Mouse (Mus musculus) spleen, postnatal 4 days (tissue): ENCODE results near the gene Prcc.
"Not testable (repeated sequence)": the region's sequence is repeated elsewhere in the genome, so short reads cannot be mapped to it uniquely, and the experiment has no call there.

ENCODE experiments used
- DNase-seq, 2 experiments: peaks; one replicate each; pipeline ENCODE4 v3.0.0; 2022; ENCODE audit warnings: low spot score in 2 of 2

Prcc gene

DNA sequence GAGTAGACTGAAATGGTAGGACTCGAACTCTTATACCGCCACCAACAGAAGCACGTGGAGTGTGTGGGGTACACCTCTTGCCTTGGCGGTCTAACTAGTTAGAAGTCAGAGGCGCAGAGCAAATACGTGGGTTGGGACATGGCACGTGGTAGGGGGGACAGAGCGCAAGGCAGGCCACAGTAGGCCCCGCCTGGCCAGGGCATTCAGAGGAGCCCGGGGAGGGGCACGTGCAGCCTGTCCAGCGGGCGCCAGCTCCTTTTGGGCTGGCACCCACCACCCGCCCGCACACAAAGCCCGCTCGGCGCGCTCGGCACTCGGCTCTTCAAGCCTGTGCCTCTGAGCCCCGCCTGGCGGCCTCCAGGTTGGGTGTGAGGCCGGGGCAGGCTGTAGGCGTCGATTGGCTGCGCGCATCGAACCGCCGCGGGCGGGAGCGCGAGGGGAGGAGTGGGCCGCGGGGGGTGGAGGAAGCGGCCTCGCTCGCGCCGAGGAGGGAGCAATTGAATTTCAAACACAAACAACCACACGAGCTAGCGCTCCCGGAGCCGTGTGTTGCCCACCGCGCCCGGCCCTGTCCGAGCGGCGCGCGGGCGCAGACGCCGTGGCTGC, 20.6 kb upstream of the Prcc start, which contains the start of gene Hdgf:
Gene Hdgf (plus strand): TSS at position 442 of the 606 bp plus-strand sequence.
- peak; percentile 93 to 97 for DNase-seq

DNA sequence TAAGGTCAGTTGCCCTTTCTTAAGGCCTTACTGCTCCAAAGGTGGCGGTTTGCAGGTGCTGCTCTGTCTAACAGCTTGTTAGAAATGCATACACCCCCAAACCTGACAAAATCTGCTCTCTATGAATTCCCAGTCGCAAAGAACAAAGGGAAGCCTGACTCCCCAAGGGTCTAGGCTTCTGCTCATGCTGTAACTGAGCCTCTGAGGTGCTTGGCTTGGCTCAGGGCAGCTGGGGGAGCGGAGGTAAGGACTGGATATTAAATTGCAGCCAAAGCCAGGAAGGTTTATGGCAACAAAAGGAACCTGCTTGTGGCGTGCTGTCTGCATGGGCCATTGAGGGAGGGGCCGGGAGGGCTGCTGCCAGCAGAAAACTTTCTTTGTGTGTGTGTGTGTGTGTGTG, 18.4 kb upstream of the Prcc start:
- peak in 1 of 2 experiments; percentile 62 for DNase-seq

DNA sequence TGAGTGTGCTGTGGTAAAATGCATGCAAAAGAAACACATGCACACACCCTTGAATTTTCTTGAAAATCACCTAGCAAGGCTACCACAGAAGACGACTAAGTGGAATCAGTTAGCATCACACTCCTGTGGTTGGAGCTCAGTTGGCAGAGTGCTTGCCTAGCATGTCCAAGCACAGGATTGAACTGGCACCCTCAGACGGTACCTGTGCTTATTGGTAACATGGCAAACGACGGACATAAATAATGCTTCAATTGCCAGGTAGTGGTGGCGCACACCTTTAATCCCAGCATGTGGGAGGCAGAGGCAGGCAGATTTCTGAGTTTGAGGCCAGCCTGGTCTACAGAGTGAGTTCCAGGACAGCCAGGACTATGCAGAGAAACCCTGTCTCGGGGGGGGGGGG, 16.6 kb upstream of the Prcc start:
- DNase-seq: peak in 1 of 2 experiments; percentile 63

DNA sequence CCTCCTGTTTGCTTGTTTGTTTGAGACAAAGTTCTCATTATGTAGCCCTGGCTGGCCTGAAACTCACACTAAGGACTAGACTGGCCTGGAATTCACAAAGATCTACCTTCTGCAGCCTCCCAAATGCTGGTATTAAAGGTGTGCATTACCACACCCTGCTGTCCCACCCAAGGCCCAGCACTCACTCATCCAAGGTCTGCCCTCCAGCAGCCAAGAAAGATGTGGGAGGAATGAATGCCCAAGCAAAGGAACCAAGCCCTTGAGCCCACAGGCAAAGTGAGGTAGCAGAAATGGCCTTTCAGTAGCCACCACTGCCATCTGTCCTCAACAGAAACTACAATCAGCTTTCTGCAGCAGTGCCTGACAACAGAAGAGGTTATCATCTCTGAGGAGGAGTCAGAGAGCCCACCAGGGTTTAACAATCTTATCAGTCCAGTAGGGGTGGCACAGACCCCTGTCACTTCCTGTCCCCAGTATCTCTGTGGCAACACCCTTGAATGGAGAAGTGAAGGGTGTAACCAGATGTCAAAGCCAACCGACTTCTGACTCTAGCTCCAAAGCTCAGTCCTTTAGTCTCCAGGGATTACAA, 15.7 kb upstream of the Prcc start:
- peak; percentile 65 to 71 for DNase-seq

DNA sequence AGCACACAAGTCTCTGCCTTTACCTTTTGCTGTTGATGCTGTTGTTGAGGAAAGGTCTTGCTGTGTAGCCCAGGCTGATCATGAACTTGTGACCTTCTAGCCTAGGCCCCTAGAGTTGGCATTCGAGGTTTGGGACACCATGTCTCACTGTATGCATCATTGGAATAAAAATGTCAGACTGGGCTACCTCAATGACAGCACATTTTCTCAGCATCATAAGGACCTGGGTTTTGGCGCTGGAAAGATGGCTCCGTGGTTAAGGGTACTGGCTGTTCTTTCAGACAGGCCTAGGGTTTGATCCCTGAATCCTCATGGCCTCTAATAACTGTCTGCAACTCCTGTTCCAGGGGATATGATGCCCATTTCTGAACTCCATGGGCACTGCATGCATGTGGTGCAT, 14.4 kb upstream of the Prcc start:
- DNase-seq: no peak

DNA sequence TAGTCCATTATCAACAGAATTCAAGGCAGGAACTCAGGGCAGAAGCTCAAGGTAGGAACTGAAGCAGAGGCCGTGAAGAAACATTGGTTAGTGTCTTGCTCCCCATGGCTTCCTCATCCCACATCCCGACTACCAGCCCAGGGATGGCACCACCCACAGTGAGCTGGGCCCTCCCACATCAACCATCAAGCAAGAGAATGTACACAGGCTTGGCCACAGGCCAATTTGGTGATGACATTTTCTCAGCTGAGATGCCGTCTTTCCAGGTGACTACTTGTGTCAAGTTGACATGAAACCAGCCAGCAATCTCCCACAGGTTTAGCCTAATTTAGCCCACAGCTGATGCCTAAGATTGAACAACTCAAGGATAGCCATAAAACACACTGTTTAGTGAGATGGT, 13.9 kb upstream of the Prcc start:
- DNase-seq: peak; percentile 47 to 67

DNA sequence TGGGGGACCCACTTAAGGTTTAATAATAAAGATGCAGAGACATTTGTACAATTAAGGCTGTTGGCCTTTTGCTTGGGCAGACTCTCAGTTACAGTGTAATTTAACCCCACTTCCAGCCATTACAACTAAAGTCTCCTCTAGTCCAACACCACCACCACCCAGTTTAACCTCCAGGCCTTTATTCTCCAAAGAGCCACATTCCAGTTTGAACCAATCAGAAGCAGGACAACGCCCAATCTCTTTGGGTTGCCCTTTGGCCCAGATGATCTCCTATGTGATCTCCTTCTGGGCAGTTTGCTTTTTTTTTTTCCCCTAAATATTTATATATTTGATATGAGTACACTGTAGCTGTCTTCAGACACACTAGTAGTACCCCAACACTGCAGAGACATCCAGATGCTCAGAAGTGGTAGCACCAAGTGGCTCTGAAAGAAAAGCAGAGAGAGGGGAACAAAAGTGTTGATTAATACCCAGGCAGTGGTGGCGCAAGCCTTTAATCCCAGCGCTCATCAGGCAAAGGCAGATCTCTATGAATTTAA, 8.0 kb upstream of the Prcc start:
- no peak for DNase-seq

DNA sequence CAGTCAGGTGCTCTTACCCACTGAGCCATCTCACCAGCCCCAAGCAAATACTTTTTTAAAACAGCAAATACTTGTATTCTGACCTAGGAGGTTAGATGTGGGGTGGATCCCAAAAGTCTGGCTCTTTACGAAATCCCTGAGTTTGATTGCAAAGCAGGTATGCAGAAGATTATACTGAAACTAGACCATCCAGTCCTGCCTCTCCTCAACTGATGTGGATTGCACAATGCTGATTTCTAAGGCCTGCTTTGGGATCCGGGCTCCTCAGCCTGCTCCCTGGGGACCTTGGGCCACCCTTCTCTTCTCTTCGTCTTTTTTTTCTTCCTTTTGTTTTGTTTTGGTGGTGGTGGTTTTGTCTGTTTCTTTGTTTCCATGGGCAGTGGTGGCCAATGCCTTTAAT, 6.1 kb upstream of the Prcc start:
- DNase-seq: no peak

DNA sequence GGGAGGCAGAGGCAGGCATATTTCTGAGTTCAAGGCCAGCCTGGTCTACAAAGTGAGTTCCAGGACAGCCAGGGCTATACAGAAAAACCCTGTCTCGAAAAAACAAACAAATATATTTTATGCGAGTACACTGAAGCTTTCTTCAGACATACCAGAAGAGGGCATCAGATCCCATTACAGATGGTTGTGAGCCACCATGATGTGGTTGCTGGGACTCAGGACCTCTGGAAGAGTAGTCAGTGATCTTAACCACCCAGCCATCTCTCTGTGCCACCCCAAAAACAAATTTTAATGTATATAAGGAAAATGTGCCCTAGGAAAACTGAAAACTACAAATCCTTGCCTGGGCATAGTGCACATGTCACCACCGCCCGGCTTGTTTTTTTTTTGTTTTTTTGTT, 2.0 kb upstream of the Prcc start:
- DNase-seq: not testable (repeated sequence)

DNA sequence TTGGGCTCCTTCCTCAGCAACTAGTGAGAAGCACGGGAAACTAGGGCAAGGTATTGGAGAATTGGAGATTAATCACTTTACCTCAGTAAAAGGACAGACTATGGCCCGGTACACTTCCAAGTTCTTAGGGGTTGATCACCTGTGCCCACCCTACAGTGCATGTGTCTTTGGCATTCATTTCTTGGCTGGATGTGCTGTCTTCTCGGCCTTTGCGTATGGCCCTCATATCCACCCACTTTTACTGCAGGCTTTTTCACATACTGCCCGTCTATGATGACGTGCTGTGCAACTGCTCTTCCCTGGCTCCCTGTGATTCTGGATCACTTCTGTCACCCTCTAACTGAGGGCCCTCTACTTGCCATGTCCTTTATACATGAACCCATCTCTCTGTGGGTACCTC, 1.0 kb upstream of the Prcc start:
- DNase-seq: no peak

DNA sequence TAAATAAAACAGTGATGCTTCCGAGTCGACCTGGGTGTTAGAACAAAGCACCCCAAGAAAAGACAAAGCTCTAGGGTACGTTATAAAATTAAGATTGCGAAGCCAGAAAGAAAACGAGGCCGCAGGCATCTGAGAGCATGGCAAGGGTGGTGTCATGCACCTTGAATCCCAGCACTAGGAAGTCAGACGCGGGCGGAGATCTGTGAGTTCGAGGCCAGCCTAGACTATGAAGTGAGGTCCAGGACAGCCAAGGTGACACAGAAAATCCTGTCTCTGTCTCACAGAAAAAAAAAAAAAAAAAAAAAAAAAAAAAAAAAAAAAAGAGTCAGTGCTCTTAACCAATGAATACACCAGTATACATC, 577 bp upstream of the Prcc start:
- peak; percentile 52 to 79 for DNase-seq

DNA sequence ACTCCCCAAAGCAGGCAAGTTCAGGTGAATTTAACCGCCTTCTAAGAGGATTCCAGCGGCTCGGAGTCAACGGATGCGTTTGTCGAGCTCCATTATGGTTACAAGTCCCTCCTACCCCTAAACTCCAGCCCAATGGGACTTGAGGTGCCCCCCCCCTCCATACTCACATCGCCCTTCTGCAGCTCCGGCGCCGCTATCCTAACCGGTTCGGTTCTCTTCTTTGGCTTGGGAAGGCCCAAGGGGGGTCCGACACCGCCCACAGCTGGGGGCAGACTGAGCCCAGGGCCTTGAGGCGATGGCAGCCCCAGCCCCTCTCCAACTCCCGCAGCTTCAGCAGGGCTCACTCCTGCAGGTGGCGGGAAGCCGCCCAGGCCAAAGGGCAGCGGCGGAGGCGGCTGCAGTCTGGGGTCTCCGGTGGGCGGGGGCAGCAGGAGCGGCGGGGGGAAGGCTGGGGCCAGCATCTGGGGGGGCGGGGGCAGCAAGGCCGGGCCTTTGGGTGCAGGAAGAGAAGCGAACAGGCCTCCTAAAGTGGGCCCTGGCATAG, 628 bp downstream of the Prcc start:
- peak; percentile 51 to 77 for DNase-seq

DNA sequence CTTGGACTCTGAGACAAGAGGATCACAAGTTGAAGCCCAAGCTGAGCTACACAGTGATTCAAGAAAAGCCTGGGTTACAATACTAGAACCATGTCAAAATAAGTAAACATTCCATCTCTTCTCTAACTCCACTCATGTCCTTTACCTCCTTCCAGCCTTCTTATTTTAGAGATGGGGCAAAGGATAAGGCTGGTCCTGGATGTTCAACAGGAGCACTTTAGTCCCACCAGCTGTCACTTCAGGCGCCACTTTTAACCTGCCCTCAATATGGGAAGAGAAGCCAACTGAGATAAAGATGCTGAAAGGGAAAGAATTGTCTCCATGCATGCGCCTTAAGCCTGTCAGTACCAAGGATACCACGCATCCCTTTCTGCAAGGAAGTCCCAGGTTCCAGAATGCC, 1.1 kb downstream of the Prcc start:
- no peak for DNase-seq

DNA sequence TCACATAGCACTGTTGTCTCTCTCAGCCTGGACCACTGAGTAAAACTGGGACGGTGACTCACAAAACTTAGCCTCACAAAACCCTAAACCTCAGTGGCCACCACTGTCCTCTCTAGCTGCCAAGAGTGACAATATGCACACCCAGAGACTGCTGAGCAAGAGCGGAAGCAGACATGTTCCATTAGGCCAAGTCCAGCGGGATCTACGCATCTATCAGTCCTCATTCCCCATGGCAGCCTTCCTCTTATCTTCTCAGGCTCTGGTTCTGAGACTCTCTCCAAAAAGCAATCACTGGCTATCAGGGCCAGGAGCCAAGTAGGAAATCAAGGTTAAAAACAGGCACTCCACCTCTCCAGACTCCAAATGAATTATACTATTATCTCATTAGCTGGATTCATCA, 7.7 kb downstream of the Prcc start:
- DNase-seq: no peak

DNA sequence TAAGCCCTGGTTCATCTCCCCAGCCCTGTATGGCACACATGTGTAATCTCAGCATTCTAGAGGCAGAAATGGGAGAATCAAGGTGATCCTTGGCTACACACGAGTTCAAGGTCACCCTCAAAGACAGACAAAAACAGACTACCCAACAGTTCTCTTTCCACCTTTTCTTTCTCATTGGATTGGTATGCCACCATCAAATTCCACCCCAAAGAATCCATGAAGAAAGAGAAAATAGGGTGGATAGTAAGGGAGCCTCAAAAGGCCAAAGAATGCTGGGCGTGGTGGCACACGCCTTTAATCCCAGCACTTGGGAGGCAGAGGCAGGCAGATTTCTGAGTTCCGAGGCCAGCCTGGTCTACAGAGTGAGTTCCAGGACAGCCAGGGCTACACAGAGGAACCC, 21.3 kb downstream of the Prcc start:
- not testable (repeated sequence) for DNase-seq

DNA sequence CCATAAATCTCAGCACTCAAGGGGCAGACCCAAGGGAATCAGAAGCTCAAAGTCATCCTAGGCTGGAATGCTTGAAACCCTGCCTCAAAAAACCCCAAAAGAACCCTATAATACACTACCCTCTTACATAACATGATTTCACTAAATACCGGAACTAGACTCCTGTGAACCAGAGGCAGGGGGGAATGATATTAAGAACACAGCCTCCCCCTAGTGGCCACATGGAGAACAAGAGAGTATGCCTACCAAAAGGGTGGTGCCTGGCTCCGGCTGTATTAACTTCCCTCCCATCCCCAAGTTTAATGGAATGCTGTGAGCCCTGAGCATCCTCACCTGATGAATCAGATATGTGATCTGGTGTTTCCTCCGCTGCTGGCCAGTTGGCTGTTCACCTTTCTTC, 25.6 kb downstream of the Prcc start:
- DNase-seq: peak; percentile 47 to 75

DNA sequence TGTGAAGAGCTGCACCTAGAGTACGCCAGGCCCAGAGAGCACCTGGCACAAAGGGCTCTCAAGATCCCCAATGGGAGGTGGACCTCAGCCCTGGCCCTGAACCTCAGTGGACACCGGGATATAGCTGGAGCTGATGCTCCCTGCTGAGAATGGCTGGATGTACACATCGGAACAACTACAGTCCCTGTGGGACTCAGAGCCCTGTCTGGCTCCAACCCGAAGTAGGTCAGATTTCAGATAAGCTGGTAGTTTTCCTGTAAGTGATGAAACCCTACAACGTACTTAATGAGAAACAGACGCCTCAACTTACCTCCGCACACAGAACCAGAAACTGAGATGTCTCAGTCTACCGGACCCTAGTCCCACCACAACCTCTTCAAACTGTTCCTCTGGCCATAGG, 27.7 kb downstream of the Prcc start:
- DNase-seq: no peak

DNA sequence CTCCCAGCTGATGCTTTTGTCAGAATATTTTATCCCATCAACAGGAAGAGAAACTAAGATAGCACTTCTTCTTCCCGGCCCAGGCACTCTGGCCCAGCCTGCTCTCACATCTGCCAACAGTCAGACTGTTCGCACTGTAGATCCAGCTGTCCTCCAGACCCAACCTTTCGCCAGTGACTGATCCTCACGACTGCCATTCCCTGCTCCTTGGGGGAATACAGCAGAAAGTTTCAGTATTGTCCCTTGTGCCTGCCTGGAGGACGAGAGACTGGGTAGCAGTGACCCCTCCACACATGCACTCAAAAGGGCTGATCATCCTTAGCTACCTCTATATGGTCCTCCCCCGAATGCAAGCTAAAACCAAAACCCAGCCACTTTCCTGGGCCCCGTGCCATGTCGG, 29.5 kb downstream of the Prcc start:
- DNase-seq: no peak

DNA sequence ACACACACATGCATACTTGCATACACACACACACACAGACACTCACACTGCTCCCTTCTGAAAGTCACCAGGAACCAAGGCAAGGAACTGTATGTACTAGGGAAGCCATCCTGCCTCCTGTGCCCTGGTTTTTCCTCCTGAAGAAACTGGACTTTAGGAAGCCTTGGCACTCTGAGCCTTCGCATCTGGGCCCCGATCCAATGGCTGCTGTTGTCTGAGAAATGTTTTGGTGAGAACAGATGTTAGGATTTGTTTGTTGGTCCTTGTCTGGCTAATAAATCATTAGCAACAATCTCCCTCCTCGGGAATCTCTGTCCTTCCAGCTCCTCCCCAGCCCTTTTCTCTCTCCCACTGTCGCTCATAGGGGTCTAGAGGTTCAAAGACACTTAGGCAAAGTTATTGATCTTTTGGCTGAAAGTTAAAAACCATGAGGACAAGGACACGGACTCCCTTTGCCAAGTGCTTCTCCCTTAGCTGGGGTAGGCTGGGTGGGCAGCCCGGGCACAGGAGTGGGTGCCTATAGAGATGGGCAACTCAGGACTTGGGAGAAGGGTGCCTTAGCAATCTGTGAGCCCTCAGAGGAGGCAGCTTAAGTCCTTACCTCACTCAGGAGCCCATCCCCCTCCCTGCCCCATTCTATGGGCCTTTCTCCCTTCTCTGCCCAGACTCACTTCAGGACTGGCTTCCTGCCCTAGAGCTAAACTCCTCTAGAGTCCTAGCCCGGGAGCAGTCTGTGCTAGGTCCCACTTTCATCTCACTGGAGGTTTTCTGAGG, 30.4 kb downstream of the Prcc start:
- DNase-seq: no peak

DNA sequence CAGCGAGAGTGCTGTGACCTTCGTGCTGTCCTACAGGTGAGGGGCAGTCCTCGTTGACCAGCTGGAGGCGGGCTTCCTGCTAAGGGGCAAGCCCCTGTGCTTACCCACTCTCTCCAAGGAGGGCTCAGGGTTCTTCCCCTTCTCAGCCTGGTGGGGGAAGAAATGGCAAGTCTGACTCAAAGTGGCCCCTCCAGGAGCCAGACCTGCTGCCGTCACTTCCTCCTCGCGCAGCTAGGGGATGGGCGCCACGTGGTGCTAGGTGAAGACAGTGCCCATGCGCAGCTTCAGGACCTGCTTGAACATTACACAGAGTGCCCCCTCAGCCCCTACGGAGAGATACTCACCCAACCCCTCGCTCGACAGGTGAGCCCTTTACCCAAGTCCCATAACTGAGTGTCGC, 36.3 kb downstream of the Prcc start:
- DNase-seq: no peak

DNA sequence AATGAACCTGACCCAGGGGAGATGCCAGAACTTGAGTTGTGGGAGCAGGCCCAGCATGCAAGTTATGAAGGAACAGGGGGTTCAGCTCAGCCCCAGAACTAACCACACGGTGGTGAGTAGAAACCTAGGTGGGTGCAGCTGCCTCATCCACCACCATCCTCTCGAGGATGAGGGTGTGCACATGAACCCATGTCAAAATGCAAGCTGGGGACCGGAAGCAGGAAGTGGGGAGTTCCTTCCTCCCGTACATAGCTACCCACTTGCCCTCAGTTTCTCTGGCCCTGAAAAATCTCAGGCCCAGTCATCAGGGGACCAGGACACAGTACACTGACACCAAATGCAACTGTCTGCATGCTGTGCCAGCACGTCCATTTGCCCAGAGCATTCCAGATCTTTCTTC, 37.7 kb downstream of the Prcc start:
- DNase-seq: no peak

DNA sequence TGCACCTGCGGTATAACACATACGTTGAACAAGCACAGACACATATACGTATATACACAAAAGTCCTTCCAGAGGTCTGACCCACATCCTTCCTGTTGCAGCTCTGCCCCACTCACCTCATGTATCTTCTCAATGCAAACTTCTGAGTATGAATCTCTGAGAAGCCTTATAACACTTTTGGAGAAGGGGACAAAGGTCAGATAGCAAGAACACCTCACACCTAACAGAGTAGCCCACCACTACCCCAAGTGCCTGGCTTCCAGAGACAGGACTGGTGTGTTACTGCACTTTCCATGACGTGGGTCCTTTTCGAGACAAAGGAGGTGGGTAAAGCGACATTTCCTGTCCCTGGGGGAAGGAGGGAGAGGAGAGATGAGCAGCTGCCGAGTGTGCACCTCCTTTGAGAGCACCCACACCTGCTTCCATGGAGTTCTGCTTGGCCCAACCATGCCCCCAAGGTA, 38.7 kb downstream of the Prcc start, which contains the start of gene Sh2d2a:
Gene Sh2d2a (plus strand): TSS at position 106 of the 461 bp plus-strand sequence.
- no peak for DNase-seq
